Comparison of ENCODE assay signal across 11 mouse cellular contexts in the genomic region with DNA sequence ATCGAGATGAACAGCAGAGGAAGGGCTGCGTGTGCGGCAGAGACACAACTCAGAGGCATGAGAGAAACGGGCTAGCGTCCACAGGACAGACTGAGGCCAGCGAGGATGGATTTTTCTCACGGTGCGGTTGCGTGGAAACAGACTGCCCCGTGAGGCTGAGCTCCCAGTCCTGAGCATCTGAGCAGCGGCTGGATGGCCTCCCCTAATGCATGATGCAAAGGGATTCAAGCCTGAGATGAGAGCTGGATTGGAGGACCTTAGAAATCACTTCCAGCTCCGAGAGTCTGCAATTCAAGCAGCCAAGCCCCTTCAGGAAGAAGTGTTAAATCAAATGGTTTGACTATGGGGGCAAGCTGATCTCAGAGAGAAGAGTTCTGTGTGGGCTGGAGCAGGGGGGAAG. TPM values are rescaled to one million over a fixed set of nuclear protein-coding genes. Genes with fewer than 3 reads are reported as not detected.
DNase-seq lines count a peak whose midpoint lies in the region; ATAC-seq lines count a peak whose summit lies in the region.
"Had no signal": no experiment of that assay in that cellular context is flagged by ENCODE, and none has a peak within 500 bp of the region (broad histone marks: within the 10 kb centered on the region; RNA-seq: fewer than 3 reads in every experiment).

No protein-coding gene starts in this region.

- H3K27ac ChIP-seq in forebrain, embryonic 12.5 days = no peak overlapping the region
- H3K27ac ChIP-seq in forebrain, embryonic 10.5 days = no peak overlapping the region
- no peak overlapping the region for H3K27ac ChIP-seq in kidney, embryonic 16.5 days (ENCODE audit: low read length)
- no peak overlapping the region for H3K27ac ChIP-seq in limb, embryonic 11.5 days (replicated peaks; ENCODE audit: low read depth, low read length)
- peak overlapping the region; percentile 41 for H3K27ac ChIP-seq in neural tube, embryonic 15.5 days (replicated peaks)
- H3K27ac ChIP-seq: macrophage had no signal

- H3K9ac ChIP-seq in forebrain, embryonic 12.5 days = peak overlapping the region; percentile 25; the same call in 1 of the 2 replicates
- peak overlapping the region; percentile 29; the same call in 1 of the 2 replicates for H3K9ac ChIP-seq in kidney, embryonic 16.5 days (replicated peaks; ENCODE audit: low read length)
- H3K9ac ChIP-seq in limb, embryonic 11.5 days (ENCODE audit: low read length) = 0 out of 2 replicates have a peak overlapping the region, but pooled peaks have one; percentile 17
- 0 out of 2 replicates have a peak overlapping the region, but pooled peaks have one; percentile 2 for H3K9ac ChIP-seq in neural tube, embryonic 15.5 days (replicated peaks)

- H3K27me3 ChIP-seq in forebrain, embryonic 12.5 days = no peaks in the 10 kb centered on the region
- H3K27me3 ChIP-seq in forebrain, embryonic 10.5 days (ENCODE audit: poor library complexity, severe bottlenecking) = no peaks in the 10 kb centered on the region
- H3K27me3 ChIP-seq in kidney, embryonic 16.5 days (ENCODE audit: insufficient read depth, low read length) = no peaks in the 10 kb centered on the region
- no peaks in the 10 kb centered on the region for H3K27me3 ChIP-seq in limb, embryonic 11.5 days (ENCODE audit: control insufficient read depth, insufficient read depth, low read length)
- H3K27me3 ChIP-seq in neural tube, embryonic 15.5 days (replicated peaks) = no peaks in the 10 kb centered on the region

- H3K4me3 ChIP-seq in forebrain, embryonic 12.5 days (replicated peaks) = no peak overlapping the region
- H3K4me3 ChIP-seq in forebrain, embryonic 10.5 days = no peak overlapping the region
- H3K4me3 ChIP-seq in kidney, embryonic 16.5 days (ENCODE audit: low read length) = no peak overlapping the region
- no peak overlapping the region for H3K4me3 ChIP-seq in limb, embryonic 11.5 days (ENCODE audit: low read depth, low read length)
- no peak overlapping the region for H3K4me3 ChIP-seq in neural tube, embryonic 15.5 days (replicated peaks)

- H3K4me2 ChIP-seq in forebrain, embryonic 12.5 days = no peak overlapping the region
- H3K4me2 ChIP-seq in kidney, embryonic 16.5 days (replicated peaks; ENCODE audit: low read depth, low read length) = peak overlapping the region; percentile 10; the same call in 1 of the 2 replicates
- H3K4me2 ChIP-seq in limb, embryonic 11.5 days (ENCODE audit: low read depth, severe bottlenecking) = no peak overlapping the region
- H3K4me2 ChIP-seq in neural tube, embryonic 15.5 days = peak overlapping the region; percentile 88

- 89% methylated on average over 12 of the region's 12 CpGs for WGBS in forebrain, embryonic 12.5 days
- WGBS in forebrain, embryonic 10.5 days = 87% methylated on average over 12 of the region's 12 CpGs
- WGBS in kidney, embryonic 16.5 days = 80% methylated on average over 12 of the region's 12 CpGs
- 89% methylated on average over 12 of the region's 12 CpGs for WGBS in limb, embryonic 11.5 days
- 75% methylated on average over 12 of the region's 12 CpGs for WGBS in neural tube, embryonic 15.5 days

- ATAC-seq in forebrain, embryonic 12.5 days (ENCODE audit: low FRiP score) = no peak
- ATAC-seq in kidney, embryonic 16.5 days (ENCODE audit: low FRiP score, low TSS enrichment) = no peak
- ATAC-seq in limb, embryonic 11.5 days (ENCODE audit: insufficient number of reproducible peaks, low FRiP score, low TSS enrichment, low read depth) = no peak
- ATAC-seq in neural tube, embryonic 15.5 days (ENCODE audit: low FRiP score) = no peak

- H3K36me3 ChIP-seq in forebrain, embryonic 12.5 days (replicated peaks) = peaks cover 28% of the 10 kb centered on the region
- peaks cover 58% of the 10 kb centered on the region for H3K36me3 ChIP-seq in forebrain, embryonic 10.5 days (replicated peaks)
- no peaks in the 10 kb centered on the region; the same call in 1 of the 2 replicates for H3K36me3 ChIP-seq in kidney, embryonic 16.5 days (ENCODE audit: insufficient read depth, low read length)
- peaks cover 4% of the 10 kb centered on the region; the same call in 1 of the 2 replicates for H3K36me3 ChIP-seq in limb, embryonic 11.5 days (ENCODE audit: control insufficient read depth, insufficient read depth, low read length)
- H3K36me3 ChIP-seq in neural tube, embryonic 15.5 days = peaks cover 7% of the 10 kb centered on the region

- DNase-seq in forebrain, embryonic 10.5 days (ENCODE audit: extremely low spot score, low spot score) = no peak
- DNase-seq in kidney, adult 9 months = no peak
- no peak for DNase-seq in limb, embryonic 11.5 days (ENCODE audit: low spot score)
- DNase-seq in spleen, postnatal 14 days (ENCODE audit: low spot score in 2 of 2) = no peak
- no peak for DNase-seq in ovary, postnatal 10 days (ENCODE audit: low spot score)
- DNase-seq: left cerebral cortex, postnatal 4 days had no signal

- no peaks in the 10 kb centered on the region for H3K9me3 ChIP-seq in forebrain, embryonic 12.5 days
- H3K9me3 ChIP-seq in forebrain, embryonic 10.5 days = no peaks in the 10 kb centered on the region
- H3K9me3 ChIP-seq in kidney, embryonic 16.5 days (ENCODE audit: low read length) = no peaks in the 10 kb centered on the region
- no peaks in the 10 kb centered on the region for H3K9me3 ChIP-seq in limb, embryonic 11.5 days (ENCODE audit: control insufficient read depth, low read length)
- no peaks in the 10 kb centered on the region for H3K9me3 ChIP-seq in neural tube, embryonic 15.5 days (replicated peaks)
- H3K9me3 ChIP-seq: G1E had no signal

- H3K4me1 ChIP-seq in forebrain, embryonic 12.5 days = peaks cover 38% of the 10 kb centered on the region
- H3K4me1 ChIP-seq in forebrain, embryonic 10.5 days = peaks cover 49% of the 10 kb centered on the region
- H3K4me1 ChIP-seq in kidney, embryonic 16.5 days (ENCODE audit: insufficient read depth, low read length) = peaks cover 37% of the 10 kb centered on the region
- peaks cover 15% of the 10 kb centered on the region for H3K4me1 ChIP-seq in limb, embryonic 11.5 days (ENCODE audit: control insufficient read depth, insufficient read depth, low read length)
- peaks cover 48% of the 10 kb centered on the region for H3K4me1 ChIP-seq in neural tube, embryonic 15.5 days

RNA-seq across cellular contexts. Expression of a gene that starts 3.4 kb away (rescaled TPM):
- polyA plus RNA-seq in forebrain, embryonic 12.5 days (2016; fragmentation: Nextera tagmentation; extraction: Ambion mirVana) = 111 and 124 TPM in 2 replicates
- polyA plus RNA-seq in forebrain, embryonic 10.5 days (2016; fragmentation: Nextera tagmentation; extraction: Ambion mirVana) = 144 and 154 TPM in 2 replicates
- 110 and 112 TPM in 2 replicates for polyA plus RNA-seq in kidney, embryonic 16.5 days (2015; fragmentation: Nextera tagmentation; extraction: Ambion mirVana)
- 122 and 135 TPM in 2 replicates for polyA plus RNA-seq in limb, embryonic 11.5 days (2014; fragmentation: Nextera tagmentation; extraction: Ambion mirVana)
- 89.1 and 93.2 TPM in 2 replicates for polyA plus RNA-seq in neural tube, embryonic 15.5 days (2015; fragmentation: Nextera tagmentation; extraction: Ambion mirVana)

RNA-seq across cellular contexts. Expression of a gene that starts 9.8 kb away (rescaled TPM):
- 28.7 and 29.3 TPM in 2 replicates for polyA plus RNA-seq in forebrain, embryonic 12.5 days (2016; fragmentation: Nextera tagmentation; extraction: Ambion mirVana)
- polyA plus RNA-seq in forebrain, embryonic 10.5 days (2016; fragmentation: Nextera tagmentation; extraction: Ambion mirVana) = 19.6 and 20.2 TPM in 2 replicates
- polyA plus RNA-seq in kidney, embryonic 16.5 days (2015; fragmentation: Nextera tagmentation; extraction: Ambion mirVana) = 26.8 and 27.4 TPM in 2 replicates
- polyA plus RNA-seq in limb, embryonic 11.5 days (2014; fragmentation: Nextera tagmentation; extraction: Ambion mirVana) = 18.1 and 18.5 TPM in 2 replicates
- polyA plus RNA-seq in neural tube, embryonic 15.5 days (2015; fragmentation: Nextera tagmentation; extraction: Ambion mirVana) = 27.8 and 28.3 TPM in 2 replicates

RNA-seq across cellular contexts. Expression of a gene that starts 20.8 kb away (rescaled TPM):
- 131 and 137 TPM in 2 replicates for polyA plus RNA-seq in forebrain, embryonic 12.5 days (2016; fragmentation: Nextera tagmentation; extraction: Ambion mirVana)
- polyA plus RNA-seq in forebrain, embryonic 10.5 days (2016; fragmentation: Nextera tagmentation; extraction: Ambion mirVana) = 132 and 133 TPM in 2 replicates
- polyA plus RNA-seq in kidney, embryonic 16.5 days (2015; fragmentation: Nextera tagmentation; extraction: Ambion mirVana) = 137 and 141 TPM in 2 replicates
- 117 and 121 TPM in 2 replicates for polyA plus RNA-seq in limb, embryonic 11.5 days (2014; fragmentation: Nextera tagmentation; extraction: Ambion mirVana)
- 166 TPM in 2 replicates for polyA plus RNA-seq in neural tube, embryonic 15.5 days (2015; fragmentation: Nextera tagmentation; extraction: Ambion mirVana)

RNA-seq across cellular contexts. Expression of a gene that starts 22.9 kb away (rescaled TPM):
- polyA plus RNA-seq in forebrain, embryonic 12.5 days (2016; fragmentation: Nextera tagmentation; extraction: Ambion mirVana) = 156 and 158 TPM in 2 replicates
- 163 and 165 TPM in 2 replicates for polyA plus RNA-seq in forebrain, embryonic 10.5 days (2016; fragmentation: Nextera tagmentation; extraction: Ambion mirVana)
- 162 and 172 TPM in 2 replicates for polyA plus RNA-seq in kidney, embryonic 16.5 days (2015; fragmentation: Nextera tagmentation; extraction: Ambion mirVana)
- polyA plus RNA-seq in limb, embryonic 11.5 days (2014; fragmentation: Nextera tagmentation; extraction: Ambion mirVana) = 153 and 160 TPM in 2 replicates
- polyA plus RNA-seq in neural tube, embryonic 15.5 days (2015; fragmentation: Nextera tagmentation; extraction: Ambion mirVana) = 275 and 308 TPM in 2 replicates

RNA-seq across cellular contexts. Expression of a gene that starts 27.3 kb away (rescaled TPM):
- 54.4 and 57.6 TPM in 2 replicates for polyA plus RNA-seq in forebrain, embryonic 12.5 days (2016; fragmentation: Nextera tagmentation; extraction: Ambion mirVana)
- 69.0 and 70.1 TPM in 2 replicates for polyA plus RNA-seq in forebrain, embryonic 10.5 days (2016; fragmentation: Nextera tagmentation; extraction: Ambion mirVana)
- 69.2 and 69.6 TPM in 2 replicates for polyA plus RNA-seq in kidney, embryonic 16.5 days (2015; fragmentation: Nextera tagmentation; extraction: Ambion mirVana)
- polyA plus RNA-seq in limb, embryonic 11.5 days (2014; fragmentation: Nextera tagmentation; extraction: Ambion mirVana) = 59.8 and 61.3 TPM in 2 replicates
- 53.5 and 59.1 TPM in 2 replicates for polyA plus RNA-seq in neural tube, embryonic 15.5 days (2015; fragmentation: Nextera tagmentation; extraction: Ambion mirVana)

Comparison
In these comparisons a context has a peak if more than half of its experiments do, and no peak if none do; other contexts are left out.
1. H3K4me2 ChIP-seq: peak in kidney, embryonic 16.5 days (single experiment) and neural tube, embryonic 15.5 days (single experiment); none in forebrain, embryonic 12.5 days (single experiment) and limb, embryonic 11.5 days (single experiment).
2. Peak in every context shown above with its lines, with median percentiles within 50 percentile points of each other: H3K9ac ChIP-seq.